ENCODE assay signal across 8 mouse cellular contexts in the genomic region with DNA sequence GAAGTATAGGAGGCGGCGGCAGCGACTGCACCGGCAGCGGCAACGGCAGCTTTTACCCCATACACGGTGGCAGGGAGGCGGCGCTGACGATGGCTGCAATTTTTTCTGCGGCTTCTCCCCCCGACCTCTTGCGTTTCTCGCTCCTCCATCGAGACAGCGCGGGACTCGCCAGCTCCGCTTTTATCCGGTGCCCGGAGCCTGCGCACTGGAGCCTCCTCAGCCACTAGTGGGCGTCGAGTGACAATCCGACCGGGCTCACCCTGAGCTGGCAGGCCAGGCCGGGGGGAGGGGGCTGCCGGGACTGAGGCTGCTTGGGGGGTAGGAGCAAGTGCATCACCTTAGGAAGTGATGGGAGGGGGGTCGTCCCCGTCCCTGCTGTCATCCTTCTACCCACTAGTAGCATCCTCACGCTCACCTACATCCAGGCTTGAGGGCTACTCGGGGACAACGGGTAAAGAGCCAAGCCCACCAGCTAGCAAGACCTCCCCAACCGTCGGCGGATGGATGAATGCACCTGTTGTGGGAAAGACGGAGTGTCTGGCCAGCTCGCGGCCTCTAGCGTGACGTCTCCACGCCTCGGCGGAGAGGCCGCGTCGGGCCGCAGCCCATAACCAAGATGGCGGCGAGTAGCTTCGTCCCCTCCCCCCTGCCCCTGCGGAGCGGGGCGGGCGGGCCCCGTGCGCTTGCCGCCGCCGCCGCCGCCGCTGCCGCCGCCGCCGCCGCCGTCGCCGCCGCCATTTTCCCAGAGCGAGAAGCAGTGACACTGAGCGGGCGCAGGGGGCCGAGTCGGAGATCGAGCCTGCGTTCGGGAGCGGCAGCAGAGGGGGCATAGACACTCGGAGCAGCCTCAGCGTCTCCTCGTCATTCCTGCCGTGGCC. TPM values are rescaled to one million over a fixed set of nuclear protein-coding genes. Genes with fewer than 3 reads are reported as not detected.
DNase-seq lines count a peak whose midpoint lies in the region; ATAC-seq and TF ChIP-seq lines count a peak whose summit lies in the region.

A gene (plus strand): TSS at position 722 of the 878 bp plus-strand sequence.

- H3K9me3 ChIP-seq in hindbrain, embryonic 16.5 days (ENCODE audit: control insufficient read depth, low read length), result no peaks in the 10 kb centered on the region

- peak within 1 kb of the TSS; percentile 94 for H3K4me3 ChIP-seq in gastrocnemius, adult 2 months
- H3K4me3 ChIP-seq in hindbrain, embryonic 16.5 days (ENCODE audit: low read length), result peak within 1 kb of the TSS; percentile 84
- peak within 1 kb of the TSS; percentile 99 for H3K4me3 ChIP-seq in left cerebral cortex, adult 2 months
- peak within 1 kb of the TSS; percentile 100 for H3K4me3 ChIP-seq in macrophage (ENCODE audit: inconsistent target)

- peak within 1 kb of the TSS; percentile 97 for H3K9ac ChIP-seq in hindbrain, embryonic 16.5 days (ENCODE audit: low read depth, low read length)

- peak within 1 kb of the TSS; percentile 99 for H3K27ac ChIP-seq in gastrocnemius, adult 2 months
- peak within 1 kb of the TSS; percentile 100 for H3K27ac ChIP-seq in hindbrain, embryonic 16.5 days (ENCODE audit: low read depth, low read length)
- peak within 1 kb of the TSS; percentile 100 for H3K27ac ChIP-seq in left cerebral cortex, adult 2 months
- peak within 1 kb of the TSS; percentile 100 for H3K27ac ChIP-seq in macrophage

- intact Hi-C loops in gastrocnemius, adult 2 months (cut with DNase I), result no loop called here
- intact Hi-C loops in left cerebral cortex, adult 2 months (cut with DNase I), result no loop called here

- no peaks in the 10 kb centered on the region for H3K36me3 ChIP-seq in hindbrain, embryonic 16.5 days (ENCODE audit: control insufficient read depth, insufficient read depth, low read length)
- H3K36me3 ChIP-seq in macrophage (ENCODE audit: inconsistent target), result no peaks in the 10 kb centered on the region

- peak; percentile 26 for ATAC-seq in activated CD4-positive, CD25-positive, alpha-beta regulatory T cell, adult 4 months
- peak; percentile 37 for ATAC-seq in common myeloid progenitor, adult 5-6 weeks (replicated peaks; ENCODE audit: low read depth, poor library complexity, severe bottlenecking)
- ATAC-seq in hindbrain, embryonic 16.5 days, result peak; percentile 82

- TF ChIP-seq CTCF in gastrocnemius, adult 2 months (IDR thresholded peaks at IDR 0.05), result peak; percentile 64
- TF ChIP-seq CTCF in left cerebral cortex, adult 2 months (IDR thresholded peaks at IDR 0.05), result peak; percentile 54

- DNase-seq in gastrocnemius, adult 2 months, result peak; percentile 98
- peak; percentile 93 for DNase-seq in left cerebral cortex, adult 2 months (ENCODE audit: extremely low spot score in 1 of 2, low spot score in 2 of 2)
- DNase-seq in retina, postnatal 7 days (ENCODE audit: low read depth, low spot score), result peak; percentile 87
- DNase-seq in urinary bladder, adult 18-20 months (ENCODE audit: low spot score in 2 of 2), result peak; percentile 87 to 88

- H3K4me2 ChIP-seq in hindbrain, embryonic 16.5 days (ENCODE audit: low read length), result peak within 1 kb of the TSS; percentile 86

- no peaks in the 10 kb centered on the region for H3K27me3 ChIP-seq in hindbrain, embryonic 16.5 days (replicated peaks; ENCODE audit: control insufficient read depth, insufficient read depth, low read length)

- H3K79me2 ChIP-seq in macrophage (ENCODE audit: inconsistent target), result peaks cover 83% of the 10 kb centered on the region

- H3K4me1 ChIP-seq in hindbrain, embryonic 16.5 days (ENCODE audit: control insufficient read depth, insufficient read depth, low read depth, low read length), result peaks cover 17% of the 10 kb centered on the region

- under 1% methylated on average over 54 of the region's 85 CpGs for WGBS in hindbrain, embryonic 16.5 days
- under 1% methylated on average over 70 of the region's 85 CpGs for WGBS in macrophage (ENCODE audit: missing documents)

RNA-seq across cellular contexts. Expression of the gene that starts here (rescaled TPM):
- polyA plus RNA-seq in activated CD4-positive, CD25-positive, alpha-beta regulatory T cell, adult 4 months (2017; shearing (Covaris generic)), result 100 to 1,000 TPM; 171 to 206 TPM
- 87.6 and 110 TPM in 2 replicates for total RNA-seq in common myeloid progenitor, adult 5-6 weeks (2017)
- total RNA-seq in gastrocnemius, adult 2 months (2021), result 10 to 100 TPM; 26.4 to 28.4 TPM
- 139 and 143 TPM in 2 replicates for polyA plus RNA-seq in hindbrain, embryonic 16.5 days (2015; fragmentation: Nextera tagmentation; extraction: Ambion mirVana)
- total RNA-seq in left cerebral cortex, adult 2 months (2021), result 100 to 1,000 TPM; 101 to 102 TPM
- 100 to 1,000 TPM in 21 of 26 experiments, 10 to 100 TPM in 5; 56.8 to 218 (median 178) TPM for total RNA-seq in macrophage (2018; cell fraction: chromatin; rRNA removed)
- total RNA-seq in macrophage (2018; cell fraction: cytosol; rRNA removed), result 10 to 100 TPM; 17.8 to 56.3 (median 41.5) TPM
- 100 to 1,000 TPM in 12 of 26 experiments, 10 to 100 TPM in 14; 44.2 to 177 (median 97.6) TPM for total RNA-seq in macrophage (2018; cell fraction: nucleus; rRNA removed)
- polyA plus RNA-seq in macrophage (2018), result 18.9 to 45.3 TPM (median 32.6 TPM) in 3 replicates

Comparison
In these comparisons a context has a peak if more than half of its experiments do, and no peak if none do; other contexts are left out.
1. Peak in every context shown above with its lines: DNase-seq, ATAC-seq, H3K4me3 ChIP-seq and H3K27ac ChIP-seq.
2. ATAC-seq: peak in every context shown above with its lines; median percentile 82 in hindbrain, embryonic 16.5 days; 37 in common myeloid progenitor, adult 5-6 weeks; 26 in activated CD4-positive, CD25-positive, alpha-beta regulatory T cell, adult 4 months.